Mouse (Mus musculus): ENCODE measurements at regions not wholly inside any gene's neighbourhood (a gene's known extent, or its start where the extent isn't known, plus 50 kb on each side); places are given as distances from the start of the nearest gene placed in this dataset.

GRCm38 (mm10) chr10:118709718-118710117 lies 160.3 kb downstream of the Dyrk2 start:
- no peak for TF ChIP-seq POLR2A (IDR thresholded peaks at IDR 0.05; ENCODE audit: low read depth, low read length)
- no peak for TF ChIP-seq CTCF (IDR thresholded peaks at IDR 0.05; ENCODE audit: borderline replicate concordance, insufficient read depth, low read length)
